Mouse (Mus musculus) CD8-positive naive resting alpha-beta T cell, adult 2 months (primary cell): ENCODE results near the gene Nppa.
"Not testable (repeated sequence)": the region's sequence is repeated elsewhere in the genome, so short reads cannot be mapped to it uniquely, and the experiment has no call there.

Experiments
- DNase-seq, 2 experiments: peaks; one replicate each; pipeline ENCODE4 v3.0.0; 2022; ENCODE audit warnings: low read depth in 2 of 2, low spot score in 2 of 2

Nppa gene

GRCm38 (mm10) chr4:148050396-148050914 lies 49.9 kb downstream of the Nppa start:
- not testable (repeated sequence) for DNase-seq

DNA sequence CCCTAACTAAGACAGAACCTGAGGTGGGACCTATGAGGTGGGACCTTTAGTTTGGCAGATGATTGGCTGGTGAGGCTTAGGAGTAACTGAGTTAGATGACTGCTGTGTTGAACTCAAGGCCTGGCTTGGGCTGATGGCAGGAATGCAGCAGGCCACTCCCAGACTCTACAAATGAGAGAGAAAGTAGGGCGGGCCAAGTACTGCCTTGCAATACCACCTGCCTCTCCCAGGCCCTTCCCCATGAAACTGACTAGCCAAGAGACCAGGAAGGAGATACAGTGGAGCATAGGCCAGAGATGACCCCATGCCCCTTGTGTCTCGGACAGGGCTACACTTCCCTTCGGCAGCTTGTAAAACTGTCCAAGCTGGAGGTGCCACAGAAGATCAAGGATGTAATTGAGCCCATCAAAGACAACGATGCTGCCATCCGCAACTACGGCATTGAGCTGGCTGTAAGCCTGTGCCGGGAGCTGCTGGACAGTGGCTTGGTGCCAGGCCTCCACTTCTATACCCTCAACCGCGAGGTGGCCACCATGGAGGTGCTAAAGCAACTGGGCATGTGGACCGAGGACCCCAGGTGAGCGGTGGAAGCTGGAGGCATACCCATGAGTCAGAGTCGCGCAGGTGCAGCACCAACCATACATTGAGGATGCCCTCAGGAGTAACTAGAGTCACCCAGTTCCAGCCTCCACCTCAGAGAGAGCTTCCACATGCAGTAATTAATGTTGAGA lies 50.7 kb downstream of the Nppa start:
- DNase-seq, result no peak
